Mouse (Mus musculus): ENCODE data around the gene Crb1. TPM values are rescaled to one million over a fixed set of nuclear protein-coding genes. Genes with fewer than 3 reads are reported as not detected.

Gene Crb1
- polyA plus RNA-seq, 1 experiment from 2014 or later: 1.1 TPM

DNA sequence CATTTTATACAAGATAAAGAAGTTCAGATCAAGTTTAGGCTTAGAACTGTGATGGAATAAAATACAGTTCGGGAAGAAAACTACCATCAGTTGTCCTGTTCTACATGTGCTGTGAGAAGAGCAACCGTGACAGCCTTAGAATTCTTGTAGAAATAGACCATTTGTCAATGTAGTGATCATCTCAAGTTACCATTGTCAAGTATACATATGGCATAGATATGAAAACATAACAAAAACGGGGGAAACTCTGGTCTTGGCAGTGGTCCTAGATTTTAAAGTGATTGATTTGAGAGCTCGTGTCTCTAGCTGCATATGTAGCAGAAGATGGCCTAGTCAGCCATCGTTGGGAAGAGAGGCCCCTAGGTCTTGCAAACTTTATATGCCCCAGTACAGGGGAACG, 127.7 kb downstream of the Crb1 start:
- H3K27ac ChIP-seq (replicated peaks): no peak overlapping the region
- no peak overlapping the region for H3K9ac ChIP-seq
- WGBS: 83% methylated on average over 6 of the region's 6 CpGs
- no peak for ATAC-seq (ENCODE audit: low read depth)
- H3K4me3 ChIP-seq: no peak overlapping the region
- no peaks in the 10 kb centered on the region for H3K4me1 ChIP-seq (replicated peaks)
- no peaks in the 10 kb centered on the region for H3K36me3 ChIP-seq
- H3K9me3 ChIP-seq: no peaks in the 10 kb centered on the region
- H3K4me2 ChIP-seq: no peak overlapping the region
- no peaks in the 10 kb centered on the region for H3K27me3 ChIP-seq

DNA sequence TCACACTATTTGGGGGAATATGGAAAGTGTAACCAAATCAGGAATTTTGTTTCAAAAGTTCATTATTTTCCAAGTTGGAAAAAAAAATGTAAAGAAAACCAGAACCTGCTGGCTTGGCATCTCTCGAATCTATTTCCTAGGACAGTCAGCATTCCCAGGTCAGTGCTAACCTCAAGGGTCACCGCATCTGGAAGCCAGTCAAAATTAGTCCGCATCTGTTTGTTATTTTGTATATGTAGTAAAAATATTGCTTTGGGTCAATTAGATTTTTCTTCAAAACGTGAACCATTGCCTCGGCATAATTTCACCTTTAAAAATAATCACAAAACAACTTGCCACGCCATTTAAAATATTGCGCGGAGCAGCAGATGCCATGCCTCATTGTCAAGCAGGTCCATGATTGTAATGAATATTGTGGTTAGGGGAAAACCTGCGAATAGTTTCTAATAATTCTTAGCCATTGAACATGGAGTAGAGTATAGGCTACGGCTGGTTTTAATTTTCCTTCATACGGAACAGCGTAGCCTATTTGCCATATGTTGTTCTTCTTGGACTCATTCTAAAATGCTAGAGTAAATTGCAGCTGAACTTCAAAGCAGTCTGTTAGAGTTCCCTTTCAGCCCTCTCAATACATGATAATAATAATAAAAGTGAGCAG, 130.0 kb downstream of the Crb1 start:
- Histone ChIP-seq H3K9ac (no peak overlapping the region), H3K9me3 (no peaks in the 10 kb centered on the region), H3K27me3 (no peaks in the 10 kb centered on the region), H3K4me3 (no peak overlapping the region), H3K4me1 (replicated peaks) (no peaks in the 10 kb centered on the region), H3K36me3 (no peaks in the 10 kb centered on the region), H3K27ac (replicated peaks) (no peak overlapping the region), H3K4me2 (no peak overlapping the region)
- ATAC-seq (ENCODE audit: low read depth): no peak
- 88% methylated on average over 12 of the region's 12 CpGs for WGBS

DNA sequence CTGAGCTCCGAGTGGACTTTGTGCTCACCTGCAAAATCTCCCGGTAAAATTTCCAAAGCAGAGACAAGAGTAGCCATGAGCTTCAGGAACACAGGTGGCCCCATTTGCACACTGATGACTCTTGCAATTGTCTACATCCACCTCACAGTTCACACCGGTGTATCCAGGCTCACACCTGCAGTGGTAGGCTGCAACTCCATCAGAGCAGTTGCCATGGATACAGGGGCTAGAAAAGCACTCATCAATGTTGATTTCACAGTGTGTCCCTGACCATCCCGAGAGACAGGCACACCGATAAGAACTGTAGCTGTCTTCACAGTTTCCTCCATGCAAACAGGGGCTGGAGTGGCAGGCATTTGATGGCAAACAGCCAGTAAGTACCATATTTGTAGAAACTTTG, 140.1 kb downstream of the Crb1 start:
- no peaks in the 10 kb centered on the region for H3K9me3 ChIP-seq
- no peaks in the 10 kb centered on the region for H3K27me3 ChIP-seq
- no peak overlapping the region for H3K4me2 ChIP-seq
- H3K4me1 ChIP-seq (replicated peaks): peaks cover 13% of the 10 kb centered on the region
- H3K36me3 ChIP-seq: no peaks in the 10 kb centered on the region
- H3K4me3 ChIP-seq: no peak overlapping the region
- H3K9ac ChIP-seq: no peak overlapping the region
- no peak overlapping the region for H3K27ac ChIP-seq (replicated peaks)
- 42% methylated on average over 5 of the region's 5 CpGs for WGBS
- ATAC-seq (ENCODE audit: low read depth): no peak

DNA sequence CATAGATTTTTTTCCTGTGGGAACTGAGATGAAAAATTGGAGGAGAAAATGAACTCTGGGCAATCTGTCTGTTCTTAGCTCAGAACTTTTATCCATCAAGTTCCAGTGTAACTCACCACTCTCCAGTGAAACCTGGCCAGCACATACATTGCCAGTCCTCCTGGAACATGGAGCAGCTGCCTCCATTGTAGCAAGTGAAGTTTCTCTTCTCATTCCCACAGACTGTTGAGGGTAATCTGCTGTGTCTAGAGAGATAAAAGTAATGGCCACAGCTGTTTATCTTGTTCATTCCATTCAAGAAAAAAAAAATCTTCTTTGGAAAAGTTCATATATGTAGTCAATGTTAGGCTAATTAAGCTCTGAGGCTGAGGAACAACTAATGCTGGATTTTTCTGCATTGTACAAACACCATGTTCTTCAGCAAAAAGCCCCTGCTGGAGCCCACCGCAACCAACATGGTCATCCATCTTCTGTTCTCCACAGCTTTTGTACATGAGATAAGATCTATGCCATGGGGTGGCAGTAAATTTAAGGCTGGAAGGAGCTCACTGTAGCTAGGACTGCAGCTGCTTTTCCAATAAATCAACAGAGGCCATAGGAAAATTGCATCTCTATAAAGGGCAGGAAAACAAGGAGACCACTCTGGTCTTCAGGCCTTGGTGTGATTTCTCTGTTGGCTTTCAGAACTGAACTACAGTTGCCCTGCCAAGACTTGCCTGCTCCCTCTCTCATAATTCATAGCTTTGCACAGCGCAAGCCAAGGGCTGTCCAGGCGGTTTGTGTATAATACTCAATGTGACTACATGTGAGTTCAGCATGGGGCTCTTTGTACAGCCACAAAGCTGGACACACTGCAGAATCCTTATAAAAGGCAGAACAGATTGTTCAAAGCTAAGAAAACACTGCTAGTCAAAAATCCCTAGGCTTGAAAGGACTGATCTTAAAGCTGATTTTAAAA, 142.0 kb downstream of the Crb1 start:
- WGBS: 33% methylated on average over 3 of the region's 3 CpGs
- ATAC-seq (ENCODE audit: low read depth): peak; percentile 43; the same call in 1 of the 2 replicates

DNA sequence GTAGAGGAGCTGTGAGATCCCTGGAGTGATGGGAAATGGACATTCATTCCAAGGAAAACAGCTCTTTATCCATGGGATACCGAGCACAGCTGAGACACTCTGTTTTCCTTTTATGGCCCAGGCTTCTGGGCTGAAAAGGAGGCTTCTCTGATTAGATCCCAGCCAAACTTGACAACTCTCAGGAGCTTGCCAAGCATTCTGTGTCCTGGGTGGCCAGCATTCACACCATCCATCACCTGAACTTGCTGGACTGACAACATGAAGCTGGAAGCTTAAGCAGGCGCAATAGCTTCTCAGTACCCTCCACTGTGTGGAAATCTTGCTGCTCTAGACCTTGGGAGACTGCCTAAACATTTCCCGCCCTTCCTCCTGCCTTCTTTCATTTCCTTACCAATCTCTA, 144.3 kb downstream of the Crb1 start:
- 0 out of 2 replicates have a peak, but pooled peaks have one; percentile 50 for ATAC-seq (ENCODE audit: low read depth)
- Histone ChIP-seq H3K4me3 (no peak overlapping the region), H3K36me3 (no peaks in the 10 kb centered on the region), H3K27me3 (no peaks in the 10 kb centered on the region), H3K4me1 (replicated peaks) (peaks cover 13% of the 10 kb centered on the region), H3K27ac (replicated peaks) (0 out of 2 replicates have a peak overlapping the region, but pooled peaks have one; percentile 33), H3K9me3 (no peaks in the 10 kb centered on the region), H3K9ac (no peak overlapping the region), H3K4me2 (no peak overlapping the region)
- WGBS: 61% methylated on average over 3 of the region's 3 CpGs

More for the DNA sequence above, 142.0 kb downstream of the Crb1 start:
- Histone ChIP-seq H3K4me1 (replicated peaks) (peaks cover 13% of the 10 kb centered on the region), H3K4me3 (no peak overlapping the region), H3K36me3 (no peaks in the 10 kb centered on the region), H3K9ac (no peak overlapping the region), H3K27ac (replicated peaks) (0 out of 2 replicates have a peak overlapping the region, but pooled peaks have one; percentile 15), H3K9me3 (no peaks in the 10 kb centered on the region), H3K27me3 (no peaks in the 10 kb centered on the region), H3K4me2 (no peak overlapping the region)

DNA sequence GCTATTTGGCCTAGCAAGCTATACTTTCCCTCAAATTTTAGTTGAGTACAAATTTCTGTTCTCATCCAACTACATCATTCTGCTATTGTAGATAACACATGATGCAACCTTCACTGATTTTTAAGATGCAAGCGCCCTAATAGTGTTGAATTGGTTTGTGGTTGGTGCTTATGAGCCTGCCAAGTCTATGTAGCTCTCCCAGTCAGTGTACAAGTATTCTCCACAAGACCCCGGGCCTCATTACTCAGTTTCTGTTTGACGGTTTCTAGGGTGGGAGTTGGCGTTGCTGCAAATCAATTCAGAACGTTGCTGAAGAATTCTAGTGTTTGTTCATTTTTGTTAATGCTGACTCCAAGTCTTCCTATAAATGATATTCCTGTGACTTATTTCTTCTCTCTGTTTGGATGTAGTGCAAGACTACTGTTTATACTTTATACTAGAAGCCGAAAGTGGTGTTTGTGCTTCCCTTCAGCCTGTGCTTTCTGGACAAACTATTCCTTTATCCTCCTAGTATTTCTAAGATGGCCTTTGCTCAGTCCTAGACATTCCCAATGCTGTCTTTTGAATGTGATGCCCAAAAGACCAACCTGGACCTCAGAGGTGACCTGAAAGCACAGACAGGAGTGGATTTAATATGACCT, 152.5 kb downstream of the Crb1 start:
- Histone ChIP-seq H3K27ac (replicated peaks) (no peak overlapping the region), H3K4me1 (replicated peaks) (no peaks in the 10 kb centered on the region), H3K27me3 (no peaks in the 10 kb centered on the region), H3K9ac (no peak overlapping the region), H3K36me3 (no peaks in the 10 kb centered on the region), H3K9me3 (no peaks in the 10 kb centered on the region), H3K4me2 (no peak overlapping the region), H3K4me3 (no peak overlapping the region)
- ATAC-seq (ENCODE audit: low read depth): no peak
- 83% methylated on average over 6 of the region's 6 CpGs for WGBS

DNA sequence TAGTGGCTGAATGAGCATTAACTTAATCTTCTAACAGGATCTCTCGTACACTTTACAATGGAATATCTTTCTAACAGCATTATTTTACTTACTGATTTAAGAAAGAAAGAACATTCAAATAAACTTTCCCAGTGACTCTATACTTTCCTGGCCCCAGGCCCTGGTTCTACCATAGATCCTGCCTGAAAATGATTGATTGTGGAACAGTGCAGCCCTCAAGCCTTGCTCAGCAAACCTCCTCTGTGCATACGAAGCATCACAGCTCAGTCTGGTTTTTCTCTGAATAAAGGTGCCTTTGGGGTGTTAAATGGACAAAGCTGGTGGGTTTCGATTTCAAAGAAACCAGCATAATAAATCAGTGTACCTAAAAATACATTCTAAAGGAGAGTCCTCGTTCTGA, 153.1 kb downstream of the Crb1 start:
- H3K4me2 ChIP-seq: no peak overlapping the region
- no peaks in the 10 kb centered on the region for H3K27me3 ChIP-seq
- H3K4me1 ChIP-seq (replicated peaks): no peaks in the 10 kb centered on the region
- no peak overlapping the region for H3K4me3 ChIP-seq
- H3K9ac ChIP-seq: no peak overlapping the region
- no peaks in the 10 kb centered on the region for H3K9me3 ChIP-seq
- 61% methylated on average over 4 of the region's 4 CpGs for WGBS
- H3K36me3 ChIP-seq: no peaks in the 10 kb centered on the region
- no peak for ATAC-seq (ENCODE audit: low read depth)
- H3K27ac ChIP-seq (replicated peaks): no peak overlapping the region

DNA sequence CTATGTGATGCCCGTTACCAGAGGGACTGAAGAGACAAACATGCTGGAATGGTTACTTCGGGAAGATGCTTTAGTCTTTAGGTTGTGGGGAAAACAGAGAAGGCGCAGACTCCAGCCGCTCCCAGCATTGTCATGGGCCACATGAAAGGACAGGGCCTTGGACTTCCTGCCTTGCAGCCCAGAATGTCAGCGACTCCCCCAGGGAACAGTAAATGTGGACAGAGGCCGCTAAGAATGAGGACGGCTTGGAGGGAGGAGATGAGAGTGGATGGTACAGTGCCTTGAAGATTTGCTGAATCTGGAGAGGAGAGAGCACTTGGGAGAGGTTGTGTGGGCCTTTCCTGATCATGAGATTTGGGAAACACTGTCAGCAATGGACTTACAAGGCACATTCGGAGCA, 161.6 kb downstream of the Crb1 start:
- no peak overlapping the region for H3K9ac ChIP-seq
- H3K27me3 ChIP-seq: no peaks in the 10 kb centered on the region
- peaks cover 12% of the 10 kb centered on the region; the same call in 1 of the 2 replicates for H3K4me1 ChIP-seq (replicated peaks)
- no peaks in the 10 kb centered on the region for H3K36me3 ChIP-seq
- no peaks in the 10 kb centered on the region for H3K9me3 ChIP-seq
- no peak overlapping the region for H3K4me3 ChIP-seq
- H3K4me2 ChIP-seq: no peak overlapping the region
- ATAC-seq (ENCODE audit: low read depth): no peak
- no peak overlapping the region for H3K27ac ChIP-seq (replicated peaks)
- WGBS: 64% methylated on average over 8 of the region's 8 CpGs

DNA sequence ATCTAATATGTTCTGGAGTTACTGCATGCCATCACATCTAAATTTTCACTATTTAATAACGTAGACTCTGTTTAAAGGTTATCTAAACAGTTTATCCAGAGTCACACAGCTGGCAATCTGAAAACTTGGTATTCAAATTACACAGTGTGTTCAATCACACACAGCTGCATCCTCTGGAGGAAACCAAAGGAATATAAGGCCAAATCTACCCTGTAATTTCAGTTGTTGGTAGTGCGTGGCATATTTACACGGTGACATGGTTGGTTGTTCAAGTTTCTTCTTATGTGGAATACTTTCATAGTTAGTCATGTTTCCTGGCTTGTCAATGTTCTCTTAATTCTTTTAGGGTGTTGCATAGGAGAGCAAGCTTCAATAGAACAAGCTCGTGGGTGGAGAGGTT, 166.4 kb downstream of the Crb1 start:
- no peaks in the 10 kb centered on the region for H3K36me3 ChIP-seq
- ATAC-seq (ENCODE audit: low read depth): no peak
- no peak overlapping the region for H3K9ac ChIP-seq
- no peak overlapping the region for H3K4me2 ChIP-seq
- H3K27me3 ChIP-seq: no peaks in the 10 kb centered on the region
- no peak overlapping the region for H3K4me3 ChIP-seq
- H3K4me1 ChIP-seq (replicated peaks): peaks cover 21% of the 10 kb centered on the region
- no peak overlapping the region for H3K27ac ChIP-seq (replicated peaks)
- no peaks in the 10 kb centered on the region for H3K9me3 ChIP-seq
- whole genome bisulfite sequencing: 58% methylated on average over 4 of the region's 4 CpGs

DNA sequence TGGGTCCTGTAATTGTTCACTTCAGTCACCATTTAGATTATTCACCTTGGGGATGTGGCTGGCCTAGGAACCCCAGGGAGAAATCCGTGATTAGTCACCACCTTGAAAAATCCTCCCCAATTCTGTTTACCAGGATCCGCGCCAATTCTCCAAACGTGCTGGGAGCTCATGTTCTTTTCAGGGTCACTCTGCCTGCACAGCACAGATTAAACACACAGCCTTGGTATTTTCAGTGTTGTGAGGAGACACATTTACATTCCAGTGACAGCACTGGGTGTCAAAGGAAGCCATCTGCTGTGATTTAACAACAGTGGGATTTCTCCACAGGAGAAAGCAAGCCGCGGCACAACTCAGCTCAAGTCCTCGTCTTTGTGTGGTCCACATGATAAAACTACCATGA, 167.1 kb downstream of the Crb1 start:
- Histone ChIP-seq H3K27ac (replicated peaks) (no peak overlapping the region; the same call in 1 of the 2 replicates), H3K9ac (no peak overlapping the region)
- peak; percentile 71 for ATAC-seq (ENCODE audit: low read depth)

DNA sequence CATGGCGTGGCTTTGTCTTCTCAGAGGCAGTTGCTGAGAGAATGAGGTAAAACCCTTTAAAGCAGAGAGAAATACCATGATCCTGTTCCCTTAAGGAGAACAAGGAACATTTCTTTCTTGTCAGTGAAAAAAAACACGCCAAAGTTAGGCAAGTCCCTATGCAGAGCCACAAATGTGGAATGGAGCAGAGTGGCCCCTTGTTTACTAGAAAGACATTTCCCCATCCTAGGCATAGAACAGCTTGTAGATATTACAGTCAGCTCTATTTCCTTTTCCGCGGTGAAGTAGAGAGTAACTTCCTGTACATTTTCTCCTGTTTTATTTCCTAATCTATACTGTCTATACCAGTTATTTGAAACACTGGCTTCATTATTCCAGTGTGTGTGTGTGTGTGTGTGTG, 170.6 kb downstream of the Crb1 start:
- Histone ChIP-seq H3K9me3 (no peaks in the 10 kb centered on the region), H3K4me2 (no peak overlapping the region), H3K4me1 (replicated peaks) (peaks cover 18% of the 10 kb centered on the region), H3K36me3 (no peaks in the 10 kb centered on the region), H3K27ac (replicated peaks) (no peak overlapping the region), H3K27me3 (no peaks in the 10 kb centered on the region), H3K9ac (no peak overlapping the region), H3K4me3 (no peak overlapping the region)
- no peak for ATAC-seq (ENCODE audit: low read depth)
- 78% methylated on average over 4 of the region's 4 CpGs for WGBS

More for the DNA sequence above, 167.1 kb downstream of the Crb1 start:
- H3K4me3 ChIP-seq: no peak overlapping the region
- H3K4me2 ChIP-seq: peak overlapping the region; percentile 16
- H3K9me3 ChIP-seq: no peaks in the 10 kb centered on the region
- H3K36me3 ChIP-seq: no peaks in the 10 kb centered on the region
- peaks cover 21% of the 10 kb centered on the region for H3K4me1 ChIP-seq (replicated peaks)
- H3K27me3 ChIP-seq: no peaks in the 10 kb centered on the region
- 12% methylated on average over 7 of the region's 7 CpGs for whole genome bisulfite sequencing

DNA sequence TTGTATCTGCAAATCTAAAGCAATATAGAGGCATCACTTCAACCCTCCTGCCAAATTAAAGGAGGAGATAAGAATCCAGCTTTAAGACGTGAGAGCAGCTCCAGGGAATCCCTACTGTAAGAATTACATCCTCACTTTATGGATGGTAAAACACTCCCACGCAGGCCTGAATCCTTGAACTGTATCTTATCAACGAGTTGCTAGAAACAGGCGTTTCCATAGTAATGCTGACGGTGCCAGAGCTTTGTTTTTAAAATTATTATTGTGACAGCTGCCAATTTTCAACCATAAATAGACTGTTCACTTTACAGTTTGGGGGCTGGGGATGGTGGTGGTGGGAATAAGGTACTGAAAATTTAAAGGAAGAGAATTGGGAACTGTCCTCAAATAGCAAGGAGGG, 173.9 kb downstream of the Crb1 start:
- ATAC-seq (ENCODE audit: low read depth): no peak
- no peaks in the 10 kb centered on the region; the same call in 1 of the 2 replicates for H3K4me1 ChIP-seq (replicated peaks)
- no peak overlapping the region for H3K27ac ChIP-seq (replicated peaks)
- no peaks in the 10 kb centered on the region for H3K9me3 ChIP-seq
- H3K9ac ChIP-seq: no peak overlapping the region
- WGBS: 67% methylated on average over 5 of the region's 5 CpGs
- no peaks in the 10 kb centered on the region for H3K27me3 ChIP-seq
- no peak overlapping the region for H3K4me3 ChIP-seq
- H3K4me2 ChIP-seq: no peak overlapping the region
- H3K36me3 ChIP-seq: no peaks in the 10 kb centered on the region

Measured in neural tube, embryonic 13.5 days (tissue).